Mouse (Mus musculus): ENCODE data around the gene Selenoo. TPM values are rescaled to one million over a fixed set of nuclear protein-coding genes. Genes with fewer than 3 reads are reported as not detected.

Selenoo gene
- polyA plus RNA-seq, 1 experiment, result 13.7 TPM

GRCm38 (mm10) chr15:89103921-89104320 is 15.0 kb downstream of the Selenoo start:
- H3K36me3 ChIP-seq (ENCODE audit: control insufficient read depth, insufficient read depth), result peaks cover 96% of the 10 kb centered on the region
- H3K79me2 ChIP-seq (ENCODE audit: control insufficient read depth, insufficient read depth), result no peaks in the 10 kb centered on the region
- no peaks in the 10 kb centered on the region for H3K79me3 ChIP-seq (ENCODE audit: low read depth)
- TF ChIP-seq MAX (IDR thresholded peaks at IDR 0.05) (no peak), MYOD1 (IDR thresholded peaks at IDR 0.05; ENCODE audit: control insufficient read depth, insufficient read length, low read depth) (no peak), USF1 (IDR thresholded peaks at IDR 0.05; ENCODE audit: low read depth) (no peak), CEBPB (IDR thresholded peaks at IDR 0.05; ENCODE audit: low read depth) (no peak), FOSL1 (IDR thresholded peaks at IDR 0.05; ENCODE audit: insufficient read depth, low read length, poor library complexity, severe bottlenecking) (no peak), MYOG (IDR thresholded peaks at IDR 0.05; ENCODE audit: control insufficient read depth, extremely low read depth, insufficient read length) (no peak), CTCF (IDR thresholded peaks at IDR 0.05; ENCODE audit: control insufficient read depth, insufficient read depth, insufficient read length) (no peak)
- no peak overlapping the region for H3ac ChIP-seq (ENCODE audit: control insufficient read depth, insufficient read length, low read depth)
- H3K4me3 ChIP-seq (ENCODE audit: insufficient read depth, poor library complexity, severe bottlenecking), result no peak overlapping the region
- H3K27me3 ChIP-seq (ENCODE audit: control insufficient read depth, insufficient read depth, insufficient read length), result no peaks in the 10 kb centered on the region

- Histone ChIP-seq H3ac (ENCODE audit: control insufficient read depth, insufficient read length, low read depth) (no peak overlapping the region), H3K36me3 (ENCODE audit: control insufficient read depth, insufficient read depth) (peaks cover 96% of the 10 kb centered on the region)
Measured at GRCm38 (mm10) chr15:89104425-89104824, 15.5 kb downstream of the Selenoo start.

GRCm38 (mm10) chr15:89106073-89106472 is 17.2 kb downstream of the Selenoo start:
- Histone ChIP-seq H3K27me3 (ENCODE audit: control insufficient read depth, insufficient read depth, insufficient read length) (no peaks in the 10 kb centered on the region), H3K36me3 (ENCODE audit: control insufficient read depth, insufficient read depth) (peaks cover 96% of the 10 kb centered on the region), H3K79me3 (ENCODE audit: low read depth) (no peaks in the 10 kb centered on the region), H3K4me3 (ENCODE audit: insufficient read depth, poor library complexity, severe bottlenecking) (no peak overlapping the region), H3K79me2 (ENCODE audit: control insufficient read depth, insufficient read depth) (no peaks in the 10 kb centered on the region), H3ac (ENCODE audit: control insufficient read depth, insufficient read length, low read depth) (no peak overlapping the region)
- TF ChIP-seq FOSL1 (IDR thresholded peaks at IDR 0.05; ENCODE audit: insufficient read depth, low read length, poor library complexity, severe bottlenecking) (no peak), CEBPB (IDR thresholded peaks at IDR 0.05; ENCODE audit: low read depth) (no peak), USF1 (IDR thresholded peaks at IDR 0.05; ENCODE audit: low read depth) (no peak), MYOG (IDR thresholded peaks at IDR 0.05; ENCODE audit: control insufficient read depth, extremely low read depth, insufficient read length) (no peak), MAX (IDR thresholded peaks at IDR 0.05) (no peak), CTCF (IDR thresholded peaks at IDR 0.05; ENCODE audit: control insufficient read depth, insufficient read depth, insufficient read length) (no peak), MYOD1 (IDR thresholded peaks at IDR 0.05; ENCODE audit: control insufficient read depth, insufficient read length, low read depth) (no peak)

More at GRCm38 (mm10) chr15:89104425-89104824, 15.5 kb downstream of the Selenoo start:
- Histone ChIP-seq H3K27me3 (ENCODE audit: control insufficient read depth, insufficient read depth, insufficient read length) (no peaks in the 10 kb centered on the region), H3K79me2 (ENCODE audit: control insufficient read depth, insufficient read depth) (no peaks in the 10 kb centered on the region), H3K79me3 (ENCODE audit: low read depth) (no peaks in the 10 kb centered on the region), H3K4me3 (ENCODE audit: insufficient read depth, poor library complexity, severe bottlenecking) (no peak overlapping the region)
- TF ChIP-seq MAX (IDR thresholded peaks at IDR 0.05) (no peak), CEBPB (IDR thresholded peaks at IDR 0.05; ENCODE audit: low read depth) (no peak), CTCF (IDR thresholded peaks at IDR 0.05; ENCODE audit: control insufficient read depth, insufficient read depth, insufficient read length) (no peak), FOSL1 (IDR thresholded peaks at IDR 0.05; ENCODE audit: insufficient read depth, low read length, poor library complexity, severe bottlenecking) (no peak), MYOD1 (IDR thresholded peaks at IDR 0.05; ENCODE audit: control insufficient read depth, insufficient read length, low read depth) (no peak), USF1 (IDR thresholded peaks at IDR 0.05; ENCODE audit: low read depth) (no peak), MYOG (IDR thresholded peaks at IDR 0.05; ENCODE audit: control insufficient read depth, extremely low read depth, insufficient read length) (no peak)

DNA sequence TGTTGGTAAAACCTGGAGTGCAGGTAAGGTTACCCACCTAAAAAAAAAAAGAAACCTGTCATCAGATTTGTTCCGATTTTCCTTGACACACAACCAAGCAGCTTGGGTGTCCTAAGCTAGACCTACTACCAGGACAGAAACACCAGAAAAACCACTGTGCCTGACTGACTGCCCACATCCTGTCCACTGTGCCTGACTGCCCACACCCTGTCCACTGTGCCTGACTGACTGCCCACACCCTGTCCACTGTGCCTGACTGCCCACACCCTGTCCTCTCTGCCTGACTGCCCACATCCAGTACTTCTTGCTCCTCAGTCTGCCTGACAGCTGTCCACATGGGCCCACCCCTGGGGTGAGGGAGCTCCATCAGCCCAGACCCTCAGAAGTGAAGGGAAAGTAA is 18.1 kb downstream of the Selenoo start:
- TF ChIP-seq CEBPB (IDR thresholded peaks at IDR 0.05; ENCODE audit: low read depth), result no peak
- no peak for TF ChIP-seq MYOG (IDR thresholded peaks at IDR 0.05; ENCODE audit: control insufficient read depth, extremely low read depth, insufficient read length)
- TF ChIP-seq MAX (IDR thresholded peaks at IDR 0.05), result no peak

GRCm38 (mm10) chr15:89110147-89110546 is 21.3 kb downstream of the Selenoo start:
- TF ChIP-seq MYOG (IDR thresholded peaks at IDR 0.05; ENCODE audit: control insufficient read depth, extremely low read depth, insufficient read length), result no peak
- TF ChIP-seq USF1 (IDR thresholded peaks at IDR 0.05; ENCODE audit: low read depth), result no peak
- no peak for TF ChIP-seq MYOD1 (IDR thresholded peaks at IDR 0.05; ENCODE audit: control insufficient read depth, insufficient read length, low read depth)
- TF ChIP-seq MAX (IDR thresholded peaks at IDR 0.05), result no peak
- TF ChIP-seq FOSL1 (IDR thresholded peaks at IDR 0.05; ENCODE audit: insufficient read depth, low read length, poor library complexity, severe bottlenecking), result no peak
- peak; percentile 54 for TF ChIP-seq CTCF (IDR thresholded peaks at IDR 0.05; ENCODE audit: control insufficient read depth, insufficient read depth, insufficient read length)
- Histone ChIP-seq H3K27me3 (ENCODE audit: control insufficient read depth, insufficient read depth, insufficient read length) (no peaks in the 10 kb centered on the region), H3K36me3 (ENCODE audit: control insufficient read depth, insufficient read depth) (peaks cover 96% of the 10 kb centered on the region), H3K79me2 (ENCODE audit: control insufficient read depth, insufficient read depth) (no peaks in the 10 kb centered on the region), H3K4me3 (ENCODE audit: insufficient read depth, poor library complexity, severe bottlenecking) (no peak overlapping the region), H3ac (ENCODE audit: control insufficient read depth, insufficient read length, low read depth) (no peak overlapping the region), H3K79me3 (ENCODE audit: low read depth) (no peaks in the 10 kb centered on the region)

More for the DNA sequence above, 18.1 kb downstream of the Selenoo start:
- Histone ChIP-seq H3K27me3 (ENCODE audit: control insufficient read depth, insufficient read depth, insufficient read length) (no peaks in the 10 kb centered on the region), H3ac (ENCODE audit: control insufficient read depth, insufficient read length, low read depth) (no peak overlapping the region), H3K79me2 (ENCODE audit: control insufficient read depth, insufficient read depth) (no peaks in the 10 kb centered on the region), H3K4me3 (ENCODE audit: insufficient read depth, poor library complexity, severe bottlenecking) (no peak overlapping the region), H3K36me3 (ENCODE audit: control insufficient read depth, insufficient read depth) (peaks cover 96% of the 10 kb centered on the region), H3K79me3 (ENCODE audit: low read depth) (no peaks in the 10 kb centered on the region)

- TF ChIP-seq CEBPB (IDR thresholded peaks at IDR 0.05; ENCODE audit: low read depth), result no peak
- no peak for TF ChIP-seq MAX (IDR thresholded peaks at IDR 0.05)
- TF ChIP-seq MYOD1 (IDR thresholded peaks at IDR 0.05; ENCODE audit: control insufficient read depth, insufficient read length, low read depth), result no peak
- no peak for TF ChIP-seq MYOG (IDR thresholded peaks at IDR 0.05; ENCODE audit: control insufficient read depth, extremely low read depth, insufficient read length)
- no peak for TF ChIP-seq CTCF (IDR thresholded peaks at IDR 0.05; ENCODE audit: control insufficient read depth, insufficient read depth, insufficient read length)
- no peak for TF ChIP-seq USF1 (IDR thresholded peaks at IDR 0.05; ENCODE audit: low read depth)
- no peak for TF ChIP-seq FOSL1 (IDR thresholded peaks at IDR 0.05; ENCODE audit: insufficient read depth, low read length, poor library complexity, severe bottlenecking)
- peaks cover 78% of the 10 kb centered on the region for H3K36me3 ChIP-seq (ENCODE audit: control insufficient read depth, insufficient read depth)
Measured at GRCm38 (mm10) chr15:89118007-89118406, 29.1 kb downstream of the Selenoo start.

More at GRCm38 (mm10) chr15:89118007-89118406, 29.1 kb downstream of the Selenoo start:
- H3K79me2 ChIP-seq (ENCODE audit: control insufficient read depth, insufficient read depth), result peaks cover 73% of the 10 kb centered on the region
- H3K4me3 ChIP-seq (ENCODE audit: insufficient read depth, poor library complexity, severe bottlenecking), result no peak overlapping the region
- peaks cover 52% of the 10 kb centered on the region for H3K79me3 ChIP-seq (ENCODE audit: low read depth)
- H3ac ChIP-seq (ENCODE audit: control insufficient read depth, insufficient read length, low read depth), result no peak overlapping the region
- H3K27me3 ChIP-seq (ENCODE audit: control insufficient read depth, insufficient read depth, insufficient read length), result no peaks in the 10 kb centered on the region
